30 mouse cellular contexts compared by ENCODE assay signal in genomic region chr4:133532777-133533176, GRCm38 (mm10). TPM values are rescaled to one million over a fixed set of nuclear protein-coding genes. Genes with fewer than 3 reads are reported as not detected.
DNase-seq lines count a peak whose midpoint lies in the region; ATAC-seq and TF ChIP-seq lines count a peak whose summit lies in the region.
"Had no signal": no experiment of that assay in that cellular context is flagged by ENCODE, and none has a peak within 500 bp of the region (broad histone marks: within the 10 kb centered on the region; RNA-seq: fewer than 3 reads in every experiment).

No protein-coding gene starts in this region.

- H3K27me3 ChIP-seq in liver, embryonic 14.5 days (ENCODE audit: control insufficient read depth, insufficient read depth, low read length) = no peaks in the 10 kb centered on the region
- no peaks in the 10 kb centered on the region for H3K27me3 ChIP-seq in liver, embryonic 11.5 days (replicated peaks; ENCODE audit: control insufficient read depth, insufficient read depth, low read length)
- H3K27me3 ChIP-seq: forebrain, embryonic 13.5 days; hindbrain, embryonic 12.5 days; hindbrain, embryonic 15.5 days; Patski had no signal

- 0 out of 2 replicates have a peak, but pooled peaks have one; percentile 3 for TF ChIP-seq CTCF in liver, embryonic 14.5 days (IDR thresholded peaks at IDR 0.05; ENCODE audit: low read depth)

- H3K4me3 ChIP-seq in liver, embryonic 14.5 days (ENCODE audit: insufficient read depth in 1 of 2, low read depth in 2 of 2, low read length in 2 of 2) = no peak overlapping the region
- no peak overlapping the region for H3K4me3 ChIP-seq in liver, embryonic 11.5 days (ENCODE audit: low read depth, low read length)
- H3K4me3 ChIP-seq: forebrain, embryonic 10.5 days; forebrain, embryonic 13.5 days; hindbrain, embryonic 12.5 days; hindbrain, embryonic 15.5 days had no signal

- H3K9me3 ChIP-seq in liver, embryonic 14.5 days (ENCODE audit: control insufficient read depth, low read length) = no peaks in the 10 kb centered on the region
- H3K9me3 ChIP-seq in liver, embryonic 11.5 days (ENCODE audit: control insufficient read depth, low read length) = no peaks in the 10 kb centered on the region
- H3K9me3 ChIP-seq: forebrain, embryonic 10.5 days; forebrain, embryonic 13.5 days; G1E; hindbrain, embryonic 12.5 days; hindbrain, embryonic 15.5 days had no signal

- WGBS in liver, embryonic 14.5 days (ENCODE audit: insufficient replicate concordance) = 67% methylated on average over 3 of the region's 3 CpGs
- 83% methylated on average over 3 of the region's 3 CpGs for WGBS in liver, embryonic 11.5 days

- no peak for TF ChIP-seq EP300 in liver, embryonic 14.5 days (IDR thresholded peaks at IDR 0.05; ENCODE audit: low read depth)

- H3K36me3 ChIP-seq in liver, embryonic 14.5 days (replicated peaks; ENCODE audit: control insufficient read depth, insufficient read depth, low read depth) = peaks cover 30% of the 10 kb centered on the region
- H3K36me3 ChIP-seq in liver, embryonic 11.5 days (ENCODE audit: control insufficient read depth, insufficient read depth, low read length) = peaks cover 49% of the 10 kb centered on the region

- no peaks in the 10 kb centered on the region for H3K4me1 ChIP-seq in liver, embryonic 14.5 days (replicated peaks; ENCODE audit: control insufficient read depth in 2 of 2, insufficient read depth in 2 of 2, low read length in 1 of 2)
- peaks cover 2% of the 10 kb centered on the region; the same call in 1 of the 2 replicates for H3K4me1 ChIP-seq in liver, embryonic 11.5 days (replicated peaks; ENCODE audit: control insufficient read depth, insufficient read depth, low read length)
- H3K4me1 ChIP-seq: forebrain, embryonic 13.5 days; hindbrain, embryonic 12.5 days; hindbrain, embryonic 15.5 days had no signal

- no peak for ATAC-seq in liver, embryonic 14.5 days (ENCODE audit: insufficient read depth)
- no peak for ATAC-seq in liver, embryonic 11.5 days (replicated peaks; ENCODE audit: low FRiP score)
- ATAC-seq: CD4-positive, CD25-positive, alpha-beta regulatory T cell, adult 4 months; forebrain, embryonic 13.5 days; forebrain, embryonic 16.5 days; Patski had no signal

- DNase-seq in kidney, adult 9 months = peak; percentile 34
- no peak for DNase-seq in kidney, postnatal 25 days
- DNase-seq in liver, embryonic 14.5 days (ENCODE audit: low read depth in 3 of 3, low spot score in 3 of 3) = no peak
- DNase-seq in liver, embryonic 11.5 days (ENCODE audit: low spot score) = no peak
- DNase-seq in ES-CJ7 (ENCODE audit: low read depth, low spot score) = peak; percentile 23
- no peak for DNase-seq in gastrocnemius, postnatal 10 days
- DNase-seq: adrenal gland, postnatal 10 days; adrenal gland, postnatal 36 days; cerebellum, adult 18-20 months; cerebellum, adult 9-10 months; cerebellum, postnatal 14 days; gastrocnemius, postnatal 14 days; heart, adult 11 months had no signal

- no peak overlapping the region for H3K4me2 ChIP-seq in liver, embryonic 14.5 days (ENCODE audit: low read depth)
- no peak overlapping the region for H3K4me2 ChIP-seq in liver, embryonic 11.5 days
- H3K4me2 ChIP-seq: forebrain, embryonic 13.5 days; heart, embryonic 11.5 days; hindbrain, embryonic 12.5 days; hindbrain, embryonic 15.5 days had no signal

- H3K9ac ChIP-seq in liver, embryonic 14.5 days (replicated peaks) = no peak overlapping the region
- H3K9ac ChIP-seq in liver, embryonic 11.5 days (ENCODE audit: low read depth, low read length) = no peak overlapping the region
- H3K9ac ChIP-seq: forebrain, embryonic 13.5 days; hindbrain, embryonic 12.5 days; hindbrain, embryonic 15.5 days had no signal

- H3K27ac ChIP-seq in liver, embryonic 14.5 days = no peak overlapping the region
- no peak overlapping the region for H3K27ac ChIP-seq in liver, embryonic 11.5 days (ENCODE audit: low read depth, low read length)
- H3K27ac ChIP-seq: forebrain, embryonic 10.5 days; forebrain, embryonic 13.5 days; hindbrain, embryonic 12.5 days; hindbrain, embryonic 15.5 days had no signal

RNA-seq across cellular contexts. Expression of gene Nudc, which starts 13.0 kb away (rescaled TPM):
- 64.5 and 124 TPM in 2 replicates for polyA plus RNA-seq in liver, embryonic 14.5 days (2012; rRNA removed)
- polyA plus RNA-seq in liver, embryonic 14.5 days (2014; fragmentation: Nextera tagmentation; extraction: Ambion mirVana) = 88.2 and 101 TPM in 2 replicates
- polyA plus RNA-seq in liver, embryonic 11.5 days (2014; fragmentation: Nextera tagmentation; extraction: Ambion mirVana) = 362 and 377 TPM in 2 replicates
- total RNA-seq in gastrocnemius, postnatal 10 days (2021) = 10 to 100 TPM; 53.3 to 62.3 TPM

RNA-seq across cellular contexts. Expression of gene Kdf1, which starts 14.0 kb away (rescaled TPM):
- 0.18 and 0.43 TPM in 2 replicates for polyA plus RNA-seq in liver, embryonic 14.5 days (2012; rRNA removed)
- 0.48 and 0.53 TPM in 2 replicates for polyA plus RNA-seq in liver, embryonic 14.5 days (2014; fragmentation: Nextera tagmentation; extraction: Ambion mirVana)
- 0.89 and 1.7 TPM in 2 replicates for polyA plus RNA-seq in liver, embryonic 11.5 days (2014; fragmentation: Nextera tagmentation; extraction: Ambion mirVana)
- not detected for total RNA-seq in gastrocnemius, postnatal 10 days (2021)
- total RNA-seq: G1E; gastrocnemius, adult 18-20 months; gastrocnemius, postnatal 14 days; gastrocnemius, postnatal 4 days; heart, adult 8-10 months; heart, postnatal 25 days; hematopoietic stem cell, adult 5-6 weeks had no signal
- polyA plus RNA-seq: G1E had no signal

RNA-seq across cellular contexts. Expression of gene Nr0b2, which starts 20.4 kb away (rescaled TPM):
- 0.38 and 0.48 TPM in 2 replicates for polyA plus RNA-seq in liver, embryonic 14.5 days (2012; rRNA removed)
- polyA plus RNA-seq in liver, embryonic 14.5 days (2014; fragmentation: Nextera tagmentation; extraction: Ambion mirVana) = 0.77 and 0.85 TPM in 2 replicates
- 0.89 and 1.1 TPM in 2 replicates for polyA plus RNA-seq in liver, embryonic 11.5 days (2014; fragmentation: Nextera tagmentation; extraction: Ambion mirVana)
- total RNA-seq in gastrocnemius, postnatal 10 days (2021) = under 1 TPM in 1 of 2 experiments, not detected in 1; 0.23 TPM
- total RNA-seq: G1E; gastrocnemius, adult 18-20 months; gastrocnemius, postnatal 14 days; gastrocnemius, postnatal 4 days; hematopoietic stem cell, adult 5-6 weeks had no signal
- polyA plus RNA-seq: C2C12; embryonic facial prominence, embryonic 11.5 days; embryonic facial prominence, embryonic 14.5 days; forebrain, embryonic 10.5 days; forebrain, embryonic 13.5 days; forebrain, embryonic 16.5 days; hindbrain, embryonic 12.5 days; hindbrain, embryonic 15.5 days; Patski had no signal

RNA-seq across cellular contexts. Expression of gene Trnp1, which starts 34.4 kb away (rescaled TPM):
- polyA plus RNA-seq in liver, embryonic 14.5 days (2012; rRNA removed) = 0.04 TPM in 1 of 2 replicates, not detected in the other
- not detected in 2 replicates for polyA plus RNA-seq in liver, embryonic 14.5 days (2014; fragmentation: Nextera tagmentation; extraction: Ambion mirVana)
- polyA plus RNA-seq in liver, embryonic 11.5 days (2014; fragmentation: Nextera tagmentation; extraction: Ambion mirVana) = 0.21 TPM in 1 of 2 replicates, not detected in the other
- 1 to 10 TPM; 2.2 to 2.7 TPM for total RNA-seq in gastrocnemius, postnatal 10 days (2021)
- total RNA-seq: hematopoietic stem cell, adult 5-6 weeks had no signal
- polyA plus RNA-seq: CD4-positive, CD25-positive, alpha-beta regulatory T cell, adult 4 months; G1E had no signal

RNA-seq across cellular contexts. Expression of gene Gpatch3, which starts 41.8 kb away (rescaled TPM):
- 1.9 and 3.1 TPM in 2 replicates for polyA plus RNA-seq in liver, embryonic 14.5 days (2012; rRNA removed)
- polyA plus RNA-seq in liver, embryonic 14.5 days (2014; fragmentation: Nextera tagmentation; extraction: Ambion mirVana) = 3.1 and 4.6 TPM in 2 replicates
- 8.7 and 10.0 TPM in 2 replicates for polyA plus RNA-seq in liver, embryonic 11.5 days (2014; fragmentation: Nextera tagmentation; extraction: Ambion mirVana)
- total RNA-seq in gastrocnemius, postnatal 10 days (2021) = 1 to 10 TPM; 4.6 to 5.1 TPM

Comparison
In these comparisons a context has a peak if more than half of its experiments do, and no peak if none do; other contexts are left out.
1. DNase-seq: peak in kidney, adult 9 months (single experiment) and ES-CJ7 (single experiment); none in kidney, postnatal 25 days (0 of 2), liver, embryonic 14.5 days (0 of 3), liver, embryonic 11.5 days (single experiment) and gastrocnemius, postnatal 10 days (single experiment).